Mouse (Mus musculus): ENCODE measurements around the gene Ski. TPM values are rescaled to one million over a fixed set of nuclear protein-coding genes. Genes with fewer than 3 reads are reported as not detected.

Gene Ski
- total RNA-seq, 2 experiments from 2014 or later = 6.7 to 16.3 TPM

DNA sequence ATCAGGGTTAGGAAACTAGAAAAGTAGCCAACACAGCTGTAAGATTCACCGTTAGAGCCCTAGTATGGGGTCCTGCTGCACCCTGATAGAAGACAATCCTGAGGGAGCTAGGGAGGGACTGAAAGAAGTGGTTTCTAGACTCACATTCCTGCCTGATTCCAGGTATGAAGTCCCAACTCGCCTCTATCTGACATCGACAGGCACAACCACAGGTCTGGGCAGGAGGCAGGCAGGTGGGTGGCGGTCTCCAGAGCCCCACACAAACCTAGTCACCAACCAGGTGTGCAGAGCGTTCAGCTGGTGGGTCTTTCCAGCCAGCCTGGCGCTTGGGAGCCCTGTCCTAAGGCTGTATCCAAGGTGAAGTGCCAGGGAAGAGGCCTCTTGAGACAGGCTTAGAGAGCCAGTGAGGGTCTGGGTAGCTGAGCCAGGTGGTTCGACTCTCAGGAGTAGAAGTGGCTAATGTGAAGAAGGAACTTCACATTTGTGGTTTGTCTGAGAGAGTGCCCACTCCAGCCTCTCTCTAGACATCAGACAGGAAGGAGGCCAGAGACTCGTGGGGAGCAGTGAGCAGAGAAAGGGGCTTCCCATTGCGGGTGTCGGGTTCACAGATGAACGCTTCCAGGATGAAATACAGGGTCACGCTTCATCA, 14.5 kb upstream of the Ski start:
- no peak for ATAC-seq (replicated peaks; ENCODE audit: low FRiP score, low TSS enrichment, poor library complexity, severe bottlenecking)

DNA sequence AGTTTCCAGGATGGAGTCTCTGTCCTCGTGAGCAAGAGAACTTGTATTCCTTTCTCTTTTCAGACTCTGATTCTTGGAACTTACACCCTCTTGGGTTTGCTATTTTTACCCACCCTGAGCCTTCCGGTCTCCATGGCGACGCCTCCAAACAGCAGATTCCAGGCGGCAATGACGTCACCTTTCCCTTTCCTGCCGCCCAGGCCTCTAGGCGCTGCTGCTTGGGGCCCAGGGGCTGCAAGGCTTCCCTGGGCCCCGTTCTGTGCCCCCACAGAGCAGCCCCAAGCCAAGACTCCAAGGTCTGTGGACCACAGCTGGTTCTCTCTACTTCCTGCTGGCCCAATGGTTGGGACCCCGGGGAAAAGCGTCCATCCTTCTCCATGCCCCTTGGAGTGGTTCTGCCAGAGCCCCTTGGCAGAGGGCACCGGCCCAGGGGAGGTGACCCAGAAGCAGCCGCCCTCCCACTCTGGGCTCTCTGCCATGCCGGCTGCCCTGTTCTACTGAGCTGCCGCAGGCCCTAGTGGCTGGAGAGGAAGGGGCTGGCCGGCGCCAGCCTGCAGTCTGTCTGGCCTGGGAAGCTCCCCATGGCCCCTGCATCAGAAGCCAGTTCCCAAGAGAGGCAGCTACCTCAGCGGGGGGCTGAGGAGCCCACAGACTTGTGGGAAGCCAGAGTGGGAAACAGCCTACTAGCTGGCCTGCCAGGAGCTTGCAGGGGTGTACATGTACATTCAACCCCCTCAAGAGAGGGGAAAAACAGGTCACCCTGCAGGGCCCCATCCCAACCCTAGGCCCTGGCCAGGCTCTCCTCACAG, 13.1 kb upstream of the Ski start:
- ATAC-seq (replicated peaks; ENCODE audit: low FRiP score, low TSS enrichment, poor library complexity, severe bottlenecking) = peak; percentile 42

DNA sequence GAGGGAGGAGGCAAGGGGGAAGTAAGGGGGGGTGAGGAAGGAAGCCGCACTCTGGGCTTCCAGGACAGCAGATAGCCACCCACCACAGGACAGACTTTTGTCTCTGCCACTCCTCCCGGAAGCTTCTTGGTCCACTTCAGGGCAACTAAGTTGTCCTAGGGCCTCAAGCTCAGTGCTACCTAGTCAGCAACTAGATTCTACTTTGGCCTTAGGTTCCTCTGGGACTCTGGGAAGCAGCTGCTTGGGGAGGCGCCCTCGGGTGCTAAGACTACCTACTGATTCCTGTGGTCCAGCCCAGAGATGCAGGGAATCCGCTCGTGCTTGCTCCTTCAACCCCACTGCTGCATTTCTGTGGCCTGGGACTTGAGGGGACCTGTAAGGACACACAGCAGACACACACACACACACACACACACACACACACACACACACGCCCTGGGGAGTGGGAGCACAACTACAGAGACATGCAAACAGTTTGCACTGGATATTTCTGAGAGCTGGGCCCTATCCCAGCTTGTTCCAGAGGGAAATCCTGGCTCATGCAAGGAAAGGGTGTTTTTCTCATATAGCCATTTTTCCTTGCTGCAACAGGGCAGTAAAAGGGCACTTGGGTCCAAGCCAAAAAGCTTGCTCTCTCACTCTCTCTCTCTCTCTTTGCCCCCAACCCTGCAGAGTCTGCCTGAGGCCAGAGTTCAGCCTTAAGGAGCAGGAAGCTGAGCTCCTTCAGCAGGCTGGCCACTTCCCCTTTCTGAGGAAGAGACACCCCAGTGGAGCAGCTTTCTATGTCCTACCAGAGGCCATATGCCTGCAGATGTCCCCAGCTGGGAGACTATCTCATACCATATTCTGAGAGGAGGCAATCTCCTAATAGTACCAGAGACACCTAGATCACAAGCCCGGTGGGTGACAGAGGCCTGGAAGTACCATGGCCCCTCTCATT, 12.2 kb upstream of the Ski start:
- peak; percentile 33; the same call in 1 of the 2 replicates for ATAC-seq (replicated peaks; ENCODE audit: low FRiP score, low TSS enrichment, poor library complexity, severe bottlenecking)

DNA sequence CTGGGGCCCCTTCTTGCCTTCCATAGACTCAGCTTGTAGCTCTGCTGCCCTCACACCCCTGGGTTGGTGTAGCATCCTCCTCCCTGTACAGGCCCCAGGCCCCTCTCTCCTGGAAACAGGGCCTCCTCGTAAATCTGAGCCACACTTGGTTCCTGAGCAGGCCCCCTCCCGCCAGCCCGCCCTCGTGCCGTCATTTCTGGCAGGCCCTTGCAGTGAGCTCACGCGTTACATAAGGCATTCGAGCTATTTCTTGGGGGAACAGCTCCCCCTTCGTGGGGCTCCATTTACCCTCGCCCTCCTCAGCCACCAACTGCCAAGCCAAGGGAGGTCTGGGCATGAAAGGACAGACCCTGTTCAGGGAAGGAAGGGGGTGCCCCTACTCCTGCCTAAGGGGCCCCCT, 11.5 kb upstream of the Ski start:
- no peak for ATAC-seq (replicated peaks; ENCODE audit: low FRiP score, low TSS enrichment, poor library complexity, severe bottlenecking)

DNA sequence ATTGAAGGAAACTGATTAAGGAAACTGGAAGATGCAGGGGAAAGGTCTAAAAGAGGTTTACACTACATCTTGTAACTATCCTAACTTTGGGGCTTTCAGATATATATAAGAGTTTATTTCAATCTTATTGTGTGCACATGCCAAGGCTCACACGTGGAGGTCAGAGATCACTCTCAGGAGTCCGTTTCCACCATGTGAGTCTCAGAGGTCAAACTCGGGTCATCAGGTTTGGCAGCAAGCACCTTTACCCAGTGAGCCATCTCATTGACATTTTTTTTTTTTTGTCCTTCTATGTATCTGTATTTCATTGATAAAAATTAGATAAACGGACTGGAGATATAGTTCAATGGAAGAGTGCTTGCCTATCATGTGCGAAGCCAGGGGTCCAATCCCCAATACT, 6.1 kb upstream of the Ski start:
- no peak for ATAC-seq (replicated peaks; ENCODE audit: low FRiP score, low TSS enrichment, poor library complexity, severe bottlenecking)

DNA sequence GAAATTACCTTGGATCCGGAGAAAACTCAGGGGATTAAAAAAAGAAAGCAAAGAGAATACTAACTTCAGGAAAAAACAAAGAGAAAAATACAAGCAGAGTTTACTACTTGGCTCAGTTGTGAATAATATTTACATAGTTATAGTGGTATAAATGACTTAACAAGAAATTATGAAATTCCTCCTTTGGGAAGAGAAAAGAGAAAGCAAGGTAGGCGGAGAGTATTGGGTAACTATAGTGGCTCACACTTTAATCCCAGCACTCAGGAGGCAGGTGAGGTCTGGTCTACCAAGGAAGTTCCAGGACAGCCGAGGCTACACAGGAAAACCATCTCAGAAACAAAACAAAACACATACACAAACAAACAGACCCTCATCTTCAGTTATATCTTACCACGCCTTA, 5.6 kb upstream of the Ski start:
- ATAC-seq (replicated peaks; ENCODE audit: low FRiP score, low TSS enrichment, poor library complexity, severe bottlenecking) = no peak

DNA sequence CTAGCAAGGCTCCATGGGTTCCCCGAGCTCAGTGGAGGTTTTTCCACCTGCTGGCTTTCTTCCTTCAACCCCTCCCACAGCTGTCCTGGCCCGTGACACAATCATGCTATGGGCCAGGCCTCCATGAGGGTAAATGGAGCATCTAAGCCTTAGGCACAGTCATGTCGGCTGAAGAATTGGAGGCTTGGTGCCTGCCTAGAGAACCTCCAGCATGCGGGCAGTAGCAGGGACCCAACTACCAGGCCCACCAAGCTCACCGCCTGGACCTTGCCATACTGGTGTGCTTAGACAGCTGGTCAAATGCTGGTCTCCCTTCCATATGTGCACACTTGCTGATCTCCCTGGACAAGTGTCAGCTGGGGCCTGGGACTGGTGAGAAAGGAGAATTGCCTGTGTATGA, 3.5 kb upstream of the Ski start:
- ATAC-seq (replicated peaks; ENCODE audit: low FRiP score, low TSS enrichment, poor library complexity, severe bottlenecking) = no peak

DNA sequence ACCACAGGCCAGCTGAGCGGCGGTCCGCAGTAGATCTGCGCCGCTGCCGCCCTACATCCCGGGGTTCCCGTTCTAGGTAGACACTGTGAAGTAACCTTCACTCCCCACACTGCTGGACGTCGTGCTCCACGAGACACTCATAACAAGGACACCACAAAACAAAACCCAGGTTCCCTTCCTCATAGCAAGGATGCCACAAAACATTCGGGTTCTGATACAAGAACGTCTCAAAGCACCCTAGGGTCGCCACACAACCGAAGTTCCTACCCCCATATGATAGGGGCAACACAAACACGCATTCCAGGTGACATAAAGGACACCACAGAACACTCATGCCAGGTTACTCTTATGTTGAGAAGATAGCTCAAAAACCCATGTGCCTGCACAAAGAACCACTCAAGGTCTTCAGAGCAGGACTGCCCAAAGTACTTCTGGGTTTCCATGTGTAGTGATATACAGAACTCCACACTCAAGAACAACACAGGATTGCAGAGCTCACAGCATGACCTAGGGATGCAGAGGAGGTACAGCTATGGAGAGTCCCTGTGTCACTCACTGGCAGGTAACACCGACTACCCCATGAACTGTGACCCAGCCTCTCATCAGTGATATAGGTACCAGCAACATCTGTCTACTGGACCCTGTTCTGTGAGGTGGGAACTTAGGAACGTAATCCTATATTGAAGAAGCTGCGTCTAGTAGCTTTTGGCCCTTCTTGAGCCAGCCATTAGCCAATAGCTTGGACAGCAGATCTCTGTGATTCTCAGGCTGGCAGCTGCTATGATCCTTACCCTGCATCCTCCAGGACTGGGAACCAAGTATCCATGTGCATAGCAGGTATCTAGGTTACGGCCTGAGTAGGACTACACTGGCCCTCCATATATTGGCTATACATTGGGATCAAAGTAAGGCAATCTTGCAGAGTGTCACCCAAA, 1.5 kb upstream of the Ski start:
- ATAC-seq (replicated peaks; ENCODE audit: low FRiP score, low TSS enrichment, poor library complexity, severe bottlenecking) = no peak

DNA sequence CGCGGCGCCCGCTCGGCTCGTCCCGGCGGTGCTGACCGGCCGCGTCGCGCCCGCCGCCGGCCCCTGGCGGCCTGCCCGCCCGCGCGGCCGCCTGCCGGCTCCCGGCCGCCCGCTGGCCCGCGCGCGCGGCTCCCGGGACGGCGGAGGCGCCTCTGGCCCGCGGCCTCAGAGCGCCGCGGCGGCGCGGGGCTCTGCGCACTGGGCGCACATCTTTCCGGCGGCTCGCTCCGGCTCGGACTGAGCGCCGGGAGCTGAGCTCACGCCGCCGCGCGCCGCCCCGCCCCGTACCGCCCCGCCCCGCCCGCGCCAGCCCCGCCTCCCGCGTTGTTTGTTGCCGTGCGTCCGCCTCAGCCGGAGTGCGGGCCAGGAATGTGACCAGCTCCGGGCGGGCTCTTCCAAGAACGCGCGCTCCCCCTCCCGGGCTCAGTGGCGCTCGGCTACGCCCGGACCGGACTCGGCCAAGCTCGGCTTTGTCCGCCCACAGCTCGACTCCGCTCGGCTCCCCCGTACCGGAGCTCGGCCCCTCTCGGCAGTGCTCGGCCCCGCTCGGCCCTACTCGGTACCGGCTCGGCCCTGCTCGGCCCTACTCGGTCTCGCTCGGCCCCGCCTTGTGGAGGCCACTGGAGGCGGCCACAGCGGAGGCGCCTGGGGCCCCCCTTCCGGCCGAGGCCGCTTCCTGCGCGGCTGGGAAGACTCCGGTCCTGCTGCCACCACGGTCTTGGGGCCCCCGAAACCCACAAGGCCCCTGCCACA, 625 bp upstream of the Ski start:
- peak; percentile 83 for ATAC-seq (replicated peaks; ENCODE audit: low FRiP score, low TSS enrichment, poor library complexity, severe bottlenecking)

DNA sequence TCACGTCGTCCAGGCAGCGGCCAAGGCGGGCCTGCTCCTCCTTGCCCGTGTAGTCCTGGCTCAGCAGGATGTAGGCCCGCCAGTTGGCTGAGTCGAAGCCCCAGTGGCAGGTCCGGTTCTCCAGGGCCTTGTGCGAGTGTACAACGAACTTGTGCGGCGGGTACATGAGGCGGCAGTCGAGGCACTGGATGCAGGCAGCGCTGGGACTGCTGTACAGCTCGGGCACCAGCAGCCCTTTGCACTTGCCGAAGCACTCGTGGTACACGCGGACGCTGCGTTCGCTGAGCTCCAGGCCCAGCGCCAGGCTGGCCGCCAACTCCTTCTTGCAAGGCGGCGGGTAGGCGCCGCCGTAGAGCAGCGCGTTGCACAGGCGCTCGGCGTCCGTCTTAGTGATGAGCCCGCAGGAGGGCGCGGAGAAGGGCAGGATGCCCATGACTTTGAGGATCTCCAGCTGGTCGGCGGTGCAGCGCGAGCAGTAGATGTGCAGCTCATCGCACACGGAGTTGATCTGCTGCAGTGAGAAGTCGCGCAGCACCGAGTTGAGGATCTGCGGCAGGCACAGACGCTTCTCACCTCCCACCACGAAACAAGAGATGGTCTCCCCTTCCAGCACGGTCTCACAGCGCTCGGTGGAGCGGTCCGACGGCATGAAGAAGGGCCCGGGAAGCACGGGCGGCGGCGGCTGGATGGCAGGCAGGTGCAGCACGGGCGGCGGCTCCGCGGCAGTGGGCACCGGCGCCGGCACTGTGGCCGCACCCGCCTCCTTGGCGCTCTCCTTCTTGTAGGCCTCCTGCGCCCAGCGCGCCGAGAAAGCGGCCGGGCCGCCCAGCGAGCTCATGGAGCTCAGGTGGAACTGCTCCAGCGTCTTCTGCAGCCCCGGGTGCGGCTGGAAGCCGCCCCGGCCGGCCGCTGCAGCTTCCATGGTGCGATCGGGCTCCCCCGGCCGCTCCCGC, 517 bp downstream of the Ski start:
- peak; percentile 14; the same call in 1 of the 2 replicates for ATAC-seq (replicated peaks; ENCODE audit: low FRiP score, low TSS enrichment, poor library complexity, severe bottlenecking)

DNA sequence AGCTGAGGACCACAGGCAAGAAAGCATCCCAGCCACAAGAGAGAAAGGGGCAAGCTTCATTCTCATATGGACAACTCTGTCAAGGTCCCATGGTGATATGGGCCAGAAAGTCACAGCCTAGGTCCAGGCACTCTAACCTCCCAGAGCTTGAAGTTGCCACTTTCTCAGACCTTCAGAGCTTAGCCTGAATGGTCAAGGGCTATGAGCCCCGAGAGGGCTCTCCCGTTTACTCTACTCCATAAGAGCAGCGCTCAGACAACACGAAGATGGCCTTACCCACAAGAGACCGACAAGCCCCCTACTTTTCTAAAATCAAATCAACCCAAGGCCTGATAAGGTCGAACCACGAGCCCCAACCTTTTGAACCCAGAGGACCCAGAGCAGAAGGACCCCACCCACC, 1.3 kb downstream of the Ski start:
- no peak for ATAC-seq (replicated peaks; ENCODE audit: low FRiP score, low TSS enrichment, poor library complexity, severe bottlenecking)

DNA sequence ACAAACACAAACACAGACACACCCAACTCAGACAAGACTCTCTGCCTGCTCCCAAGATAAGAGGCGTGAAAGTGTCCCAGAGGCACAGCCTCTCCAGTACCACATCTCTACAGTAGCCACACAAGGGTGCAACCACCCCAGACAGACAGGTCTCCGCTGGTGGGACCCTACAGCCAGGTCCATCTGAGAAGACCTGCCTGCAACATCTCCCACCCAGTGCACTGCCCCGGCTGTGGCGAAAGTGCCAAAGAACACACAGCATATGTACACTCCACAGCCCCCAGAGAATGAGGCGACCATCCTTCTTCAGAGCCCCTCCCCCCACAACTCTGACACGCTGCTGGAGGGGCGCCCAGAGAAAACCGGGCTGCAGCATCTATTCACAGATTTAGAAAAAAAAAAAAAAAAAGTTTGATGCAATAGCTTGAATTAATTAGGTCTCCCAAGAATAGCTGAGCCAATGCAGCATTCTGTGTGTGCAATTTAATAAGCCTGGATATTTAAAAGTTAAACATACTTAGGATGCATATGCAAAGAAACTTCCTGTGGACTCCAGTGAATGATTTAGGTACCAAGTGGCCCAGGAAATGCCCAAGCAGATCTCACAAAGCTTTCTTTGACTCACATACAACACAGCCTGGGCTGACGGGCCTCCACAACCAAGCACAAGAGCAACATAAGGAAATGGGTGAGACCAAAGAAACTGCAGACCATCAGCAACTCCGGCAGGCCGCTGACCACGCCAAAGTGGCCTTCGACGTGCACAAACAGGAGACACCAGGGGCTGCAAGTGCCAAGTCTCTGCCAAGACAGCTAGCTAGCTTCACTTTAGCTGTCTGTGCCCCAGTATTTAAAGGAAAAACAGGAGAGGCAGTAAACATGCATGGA, 1.9 kb downstream of the Ski start:
- 0 out of 2 replicates have a peak, but pooled peaks have one; percentile 12 for ATAC-seq (replicated peaks; ENCODE audit: low FRiP score, low TSS enrichment, poor library complexity, severe bottlenecking)

DNA sequence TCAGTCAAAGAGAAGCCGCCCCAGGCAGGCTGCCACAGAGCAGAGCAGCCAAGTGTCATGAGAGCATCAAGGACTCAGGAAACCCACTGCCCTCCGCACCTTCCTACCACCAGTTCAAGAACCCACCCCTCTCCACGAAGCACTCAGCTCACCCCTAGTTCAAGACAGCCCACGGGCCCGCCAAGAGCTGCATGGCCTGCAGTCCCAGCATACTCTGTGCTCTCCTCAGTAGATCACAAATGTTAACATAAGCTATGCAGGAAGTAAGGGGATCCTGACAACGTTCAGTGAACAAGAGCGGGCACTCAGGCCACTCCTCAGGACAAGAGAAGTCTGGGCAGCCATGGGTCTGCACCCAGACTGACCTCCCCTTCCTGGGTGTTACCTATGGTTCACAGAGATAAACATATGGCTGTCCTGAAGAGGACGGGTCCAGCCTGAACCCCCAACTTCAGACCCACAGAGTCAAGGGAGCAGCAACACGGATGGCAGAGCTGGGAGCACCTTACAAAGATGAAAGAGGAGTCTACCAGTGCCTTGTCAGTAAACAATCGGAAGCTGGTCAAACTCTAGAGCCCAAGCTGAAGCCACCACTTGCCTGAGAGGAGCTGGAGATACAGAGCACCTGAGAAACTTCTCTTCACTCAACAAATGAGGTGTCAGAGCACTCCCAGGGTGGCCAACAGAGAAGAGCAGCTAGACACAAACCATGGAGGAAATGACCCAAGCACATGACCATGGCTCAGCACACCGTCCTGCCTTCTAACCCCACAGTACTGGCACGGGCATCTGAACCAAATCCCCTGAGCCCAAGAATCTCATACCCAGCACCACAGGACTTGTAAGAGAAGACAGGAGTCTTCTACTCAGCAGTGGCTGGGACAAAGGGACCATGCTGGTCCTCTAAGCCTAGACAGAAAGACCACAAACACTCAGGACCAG, 2.9 kb downstream of the Ski start:
- no peak for ATAC-seq (replicated peaks; ENCODE audit: low FRiP score, low TSS enrichment, poor library complexity, severe bottlenecking)

DNA sequence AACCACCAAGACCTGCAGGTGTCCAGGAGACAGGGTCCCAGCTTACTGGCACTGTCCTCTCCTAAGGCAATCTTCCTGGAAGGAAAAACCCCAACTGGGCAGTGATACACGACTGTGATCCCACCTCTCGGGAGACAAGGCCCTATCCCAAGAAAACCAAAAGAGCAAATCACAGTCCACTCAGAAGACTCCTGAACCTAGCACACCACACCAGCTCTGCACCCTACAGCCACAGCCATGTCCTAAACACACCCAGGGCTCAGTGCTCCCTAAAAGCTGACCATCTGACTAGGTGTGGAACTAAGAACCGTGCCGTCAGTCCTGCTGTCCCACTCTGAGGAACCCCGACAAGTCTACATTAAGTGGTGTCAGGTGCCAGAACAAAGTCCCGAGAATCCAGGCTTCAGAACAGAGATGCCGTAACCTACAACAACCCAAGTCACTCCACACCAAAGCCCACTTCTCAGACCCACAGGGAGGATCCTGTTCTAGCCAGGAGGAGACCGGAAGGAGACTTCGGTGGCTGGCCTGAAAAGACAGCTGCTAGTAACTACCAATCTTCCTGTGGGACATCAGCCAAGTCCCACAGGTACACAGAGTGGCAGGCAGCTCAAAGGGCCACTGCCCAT, 4.2 kb downstream of the Ski start:
- no peak for ATAC-seq (replicated peaks; ENCODE audit: low FRiP score, low TSS enrichment, poor library complexity, severe bottlenecking)

All from megakaryocyte-erythroid progenitor cell, adult 5-6 weeks (primary cell).